In the genomic region with DNA sequence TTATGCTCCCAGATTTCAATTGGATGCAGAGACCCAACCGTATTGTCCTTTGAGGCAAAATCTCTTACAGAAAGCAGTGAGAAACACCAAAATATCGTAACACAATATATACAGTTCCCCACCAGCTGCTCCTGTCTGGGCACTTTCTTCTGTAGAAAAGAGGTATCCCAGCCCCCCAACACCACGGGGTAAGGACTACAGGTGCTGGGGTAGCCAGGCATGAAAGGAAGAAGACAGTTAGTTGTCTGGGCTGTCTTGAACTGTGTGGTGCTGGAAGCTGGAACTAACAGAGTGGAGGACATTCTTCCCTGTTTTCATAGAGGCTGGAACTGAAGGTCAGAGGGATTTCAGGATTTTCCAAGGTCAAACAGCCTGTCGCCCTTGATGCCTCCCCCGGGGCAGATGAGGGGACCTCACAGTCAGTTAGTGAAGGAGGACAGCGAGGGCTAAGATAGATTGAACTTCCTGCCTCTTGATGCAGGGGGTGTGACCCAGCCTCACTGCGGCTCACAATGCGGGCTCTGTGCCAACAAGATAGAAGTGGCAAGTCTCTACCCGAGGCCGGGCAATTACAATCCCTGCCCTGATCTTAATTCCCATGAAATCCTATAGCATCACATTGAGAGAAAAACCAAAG, we compare ENCODE assay signal across 9 mouse cellular contexts.
DNase-seq lines count a peak whose midpoint lies in the region; ATAC-seq and TF ChIP-seq lines count a peak whose summit lies in the region.
"Had no signal": no experiment of that assay in that cellular context is flagged by ENCODE, and none has a peak within 500 bp of the region (broad histone marks: within the 10 kb centered on the region; RNA-seq: fewer than 3 reads in every experiment).

No protein-coding gene starts in this region.

- peak; percentile 29 for DNase-seq in neural tube, embryonic 11.5 days (ENCODE audit: low spot score)
- DNase-seq in adrenal gland, postnatal 25 days: peak; percentile 52
- peak; percentile 29 to 49 for DNase-seq in heart, postnatal 14 days
- peak; percentile 81 for DNase-seq in lung, embryonic 14.5 days
- DNase-seq in stomach, postnatal 0 days (ENCODE audit: low spot score): peak; percentile 79
- no peak for DNase-seq in right cerebral cortex, adult 2 months (ENCODE audit: low spot score in 2 of 2)
- no peak for DNase-seq in left cerebral cortex, adult 9 months (ENCODE audit: low spot score in 2 of 2)
- DNase-seq: liver, embryonic 13.5 days had no signal

- no peaks in the 10 kb centered on the region for H3K36me3 ChIP-seq in neural tube, embryonic 11.5 days (ENCODE audit: control insufficient read depth, insufficient read depth, low read length)
- no peaks in the 10 kb centered on the region for H3K36me3 ChIP-seq in neural tube, embryonic 15.5 days
- H3K36me3 ChIP-seq in lung, embryonic 14.5 days (ENCODE audit: insufficient read depth): no peaks in the 10 kb centered on the region
- no peaks in the 10 kb centered on the region for H3K36me3 ChIP-seq in stomach, postnatal 0 days (ENCODE audit: control insufficient read depth, insufficient read depth, low read length)
- H3K36me3 ChIP-seq: liver, embryonic 13.5 days had no signal

- intact Hi-C loops in heart, postnatal 14 days (cut with DNase I): no loop called here

- H3K27ac ChIP-seq in neural tube, embryonic 11.5 days (ENCODE audit: low read depth, low read length): no peak overlapping the region
- H3K27ac ChIP-seq in neural tube, embryonic 15.5 days (replicated peaks): no peak overlapping the region
- H3K27ac ChIP-seq in lung, embryonic 14.5 days (ENCODE audit: low read depth): no peak overlapping the region
- peak overlapping the region; percentile 30; the same call in 1 of the 2 replicates for H3K27ac ChIP-seq in stomach, postnatal 0 days (replicated peaks)
- H3K27ac ChIP-seq: liver, embryonic 13.5 days had no signal

- H3K9ac ChIP-seq in neural tube, embryonic 11.5 days (ENCODE audit: low read length): no peak overlapping the region
- no peak overlapping the region for H3K9ac ChIP-seq in neural tube, embryonic 15.5 days (replicated peaks)
- H3K9ac ChIP-seq in lung, embryonic 14.5 days: no peak overlapping the region
- no peak overlapping the region for H3K9ac ChIP-seq in stomach, postnatal 0 days (ENCODE audit: low read length)
- H3K9ac ChIP-seq: liver, embryonic 13.5 days had no signal

- no peaks in the 10 kb centered on the region for H3K9me3 ChIP-seq in neural tube, embryonic 11.5 days (ENCODE audit: control insufficient read depth, low read length)
- no peaks in the 10 kb centered on the region for H3K9me3 ChIP-seq in neural tube, embryonic 15.5 days (replicated peaks)
- no peaks in the 10 kb centered on the region for H3K9me3 ChIP-seq in lung, embryonic 14.5 days (ENCODE audit: low read depth, low read length)
- H3K9me3 ChIP-seq in stomach, postnatal 0 days (ENCODE audit: control insufficient read depth, low read length): no peaks in the 10 kb centered on the region
- H3K9me3 ChIP-seq: liver, embryonic 13.5 days had no signal

- H3K27me3 ChIP-seq in neural tube, embryonic 11.5 days (ENCODE audit: control insufficient read depth, insufficient read depth, low read length): no peaks in the 10 kb centered on the region
- H3K27me3 ChIP-seq in neural tube, embryonic 15.5 days (replicated peaks): no peaks in the 10 kb centered on the region
- H3K27me3 ChIP-seq in lung, embryonic 14.5 days (ENCODE audit: insufficient read depth, low read length): no peaks in the 10 kb centered on the region
- no peaks in the 10 kb centered on the region for H3K27me3 ChIP-seq in stomach, postnatal 0 days (ENCODE audit: control insufficient read depth, insufficient read depth, low read length)
- H3K27me3 ChIP-seq: liver, embryonic 13.5 days had no signal

- ATAC-seq in neural tube, embryonic 11.5 days (ENCODE audit: insufficient read depth, low FRiP score, low TSS enrichment): peak; percentile 55; the same call in 1 of the 2 replicates
- ATAC-seq in neural tube, embryonic 15.5 days (ENCODE audit: low FRiP score): no peak
- ATAC-seq in lung, embryonic 14.5 days (ENCODE audit: insufficient read depth): peak; percentile 59; the same call in 1 of the 2 replicates
- ATAC-seq in stomach, postnatal 0 days (ENCODE audit: low FRiP score, low TSS enrichment): peak; percentile 76

- H3K4me1 ChIP-seq in neural tube, embryonic 11.5 days (ENCODE audit: control insufficient read depth, insufficient read depth, low read length): no peaks in the 10 kb centered on the region
- peaks cover 9% of the 10 kb centered on the region for H3K4me1 ChIP-seq in neural tube, embryonic 15.5 days
- peaks cover 10% of the 10 kb centered on the region; the same call in 1 of the 2 replicates for H3K4me1 ChIP-seq in lung, embryonic 14.5 days (ENCODE audit: insufficient read depth)
- no peaks in the 10 kb centered on the region; the same call in none of the 2 replicates for H3K4me1 ChIP-seq in stomach, postnatal 0 days (replicated peaks; ENCODE audit: control insufficient read depth, insufficient read depth)

- no peak overlapping the region for H3K4me2 ChIP-seq in neural tube, embryonic 11.5 days (ENCODE audit: low read depth)
- H3K4me2 ChIP-seq in neural tube, embryonic 15.5 days: no peak overlapping the region
- no peak overlapping the region for H3K4me2 ChIP-seq in lung, embryonic 14.5 days
- no peak overlapping the region for H3K4me2 ChIP-seq in stomach, postnatal 0 days (replicated peaks; ENCODE audit: low read depth)
- H3K4me2 ChIP-seq: liver, embryonic 13.5 days had no signal

- no peak overlapping the region for H3K4me3 ChIP-seq in neural tube, embryonic 11.5 days (ENCODE audit: low read depth, low read length)
- H3K4me3 ChIP-seq in neural tube, embryonic 15.5 days (replicated peaks): no peak overlapping the region
- H3K4me3 ChIP-seq in lung, embryonic 14.5 days (ENCODE audit: low read depth, low read length): no peak overlapping the region
- no peak overlapping the region for H3K4me3 ChIP-seq in stomach, postnatal 0 days (ENCODE audit: low read depth, low read length)
- H3K4me3 ChIP-seq: liver, embryonic 13.5 days had no signal

- TF ChIP-seq CTCF in lung, embryonic 14.5 days (IDR thresholded peaks at IDR 0.05; ENCODE audit: low read depth): no peak
- TF ChIP-seq CTCF in stomach, postnatal 0 days (IDR thresholded peaks at IDR 0.05; ENCODE audit: low read depth): no peak

- TF ChIP-seq EP300 in stomach, postnatal 0 days (optimal IDR thresholded peaks at IDR 0.05): no peak

- WGBS in neural tube, embryonic 11.5 days: 64% methylated on average over 10 of the region's 10 CpGs
- WGBS in neural tube, embryonic 15.5 days: 48% methylated on average over 10 of the region's 10 CpGs
- WGBS in lung, embryonic 14.5 days: 40% methylated on average over 10 of the region's 10 CpGs
- WGBS in stomach, postnatal 0 days: 26% methylated on average over 10 of the region's 10 CpGs

Comparison
In these comparisons a context has a peak if more than half of its experiments do, and no peak if none do; other contexts are left out.
1. DNase-seq: peak in neural tube, embryonic 11.5 days (single experiment), adrenal gland, postnatal 25 days (single experiment), heart, postnatal 14 days (2 of 2), lung, embryonic 14.5 days (single experiment) and stomach, postnatal 0 days (single experiment); none in right cerebral cortex, adult 2 months (0 of 2) and left cerebral cortex, adult 9 months (0 of 2).